In genomic region chr4:140744654-140745053, GRCm38 (mm10) we compare ENCODE assay signal across 10 mouse cellular contexts. TPM values are rescaled to one million over a fixed set of nuclear protein-coding genes. Genes with fewer than 3 reads are reported as not detected.
DNase-seq lines count a peak whose midpoint lies in the region; ATAC-seq lines count a peak whose summit lies in the region.
"Had no signal": no experiment of that assay in that cellular context is flagged by ENCODE, and none has a peak within 500 bp of the region (broad histone marks: within the 10 kb centered on the region; RNA-seq: fewer than 3 reads in every experiment).

No protein-coding gene starts in this region.

- H3K4me2 ChIP-seq in heart, embryonic 12.5 days: no peak overlapping the region
- H3K4me2 ChIP-seq: embryonic facial prominence, embryonic 12.5 days had no signal

- H3K4me3 ChIP-seq in heart, embryonic 12.5 days: no peak overlapping the region
- no peak overlapping the region for H3K4me3 ChIP-seq in embryonic facial prominence, embryonic 10.5 days
- H3K4me3 ChIP-seq: embryonic facial prominence, embryonic 12.5 days had no signal

- intact Hi-C loops in heart, postnatal 10 days (cut with DNase I): no loop called here

- no peak overlapping the region for H3K9ac ChIP-seq in heart, embryonic 12.5 days
- H3K9ac ChIP-seq: embryonic facial prominence, embryonic 12.5 days had no signal

- no peak overlapping the region for H3K27ac ChIP-seq in heart, embryonic 12.5 days (ENCODE audit: poor library complexity, severe bottlenecking)
- no peak overlapping the region for H3K27ac ChIP-seq in embryonic facial prominence, embryonic 10.5 days (replicated peaks)
- H3K27ac ChIP-seq: embryonic facial prominence, embryonic 12.5 days had no signal

- no peaks in the 10 kb centered on the region for H3K9me3 ChIP-seq in heart, embryonic 12.5 days (replicated peaks)
- H3K9me3 ChIP-seq in embryonic facial prominence, embryonic 10.5 days: no peaks in the 10 kb centered on the region
- H3K9me3 ChIP-seq: embryonic facial prominence, embryonic 12.5 days had no signal

- 20% methylated on average over 3 of the region's 3 CpGs for WGBS in heart, embryonic 12.5 days
- WGBS in embryonic facial prominence, embryonic 10.5 days: 27% methylated on average over 3 of the region's 3 CpGs

- H3K4me1 ChIP-seq in heart, embryonic 12.5 days (replicated peaks): peaks cover 24% of the 10 kb centered on the region
- peaks cover 29% of the 10 kb centered on the region for H3K4me1 ChIP-seq in embryonic facial prominence, embryonic 10.5 days
- H3K4me1 ChIP-seq: embryonic facial prominence, embryonic 12.5 days had no signal

- DNase-seq in heart, postnatal 10 days: peak; percentile 43 to 66
- peak; percentile 72 to 77 for DNase-seq in B cell, adult 2 months
- DNase-seq in adrenal gland, adult 2 months: peak; percentile 58
- peak; percentile 55 for DNase-seq in embryonic facial prominence, embryonic 10.5 days (ENCODE audit: low spot score)
- peak; percentile 30 to 50 for DNase-seq in layer of hippocampus, postnatal 36 days
- DNase-seq in retina, postnatal 7 days (ENCODE audit: low read depth, low spot score): peak; percentile 61

- H3K27me3 ChIP-seq in heart, embryonic 12.5 days (replicated peaks): peaks cover 6% of the 10 kb centered on the region; the same call in 1 of the 2 replicates
- H3K27me3 ChIP-seq in embryonic facial prominence, embryonic 10.5 days (replicated peaks; ENCODE audit: low read depth, poor library complexity, severe bottlenecking): peaks cover 15% of the 10 kb centered on the region
- H3K27me3 ChIP-seq: embryonic facial prominence, embryonic 12.5 days had no signal

- no peaks in the 10 kb centered on the region for H3K36me3 ChIP-seq in heart, embryonic 12.5 days
- H3K36me3 ChIP-seq in embryonic facial prominence, embryonic 10.5 days (replicated peaks): no peaks in the 10 kb centered on the region
- H3K36me3 ChIP-seq: embryonic facial prominence, embryonic 12.5 days had no signal

- ATAC-seq in heart, embryonic 12.5 days (ENCODE audit: insufficient number of reproducible peaks, low FRiP score): no peak
- ATAC-seq in activated CD4-positive, CD25-positive, alpha-beta regulatory T cell, adult 4 months: no peak

RNA-seq across cellular contexts. Expression of gene Padi6, which starts 2.2 kb away (rescaled TPM):
- total RNA-seq in heart, postnatal 10 days (2021): not detected
- not detected in 2 replicates for polyA plus RNA-seq in heart, embryonic 12.5 days (2016; fragmentation: Nextera tagmentation; extraction: Ambion mirVana)
- total RNA-seq in adrenal gland, adult 2 months (2021): not detected
- not detected in 2 replicates for polyA plus RNA-seq in adrenal gland, adult 2 months (2012; rRNA removed)
- polyA plus RNA-seq in embryonic facial prominence, embryonic 10.5 days (2016; fragmentation: Nextera tagmentation; extraction: Ambion mirVana): not detected in 2 replicates
- not detected for total RNA-seq in layer of hippocampus, postnatal 36 days (2021)
- polyA plus RNA-seq in activated CD4-positive, CD25-positive, alpha-beta regulatory T cell, adult 4 months (2017; shearing (Covaris generic)): not detected
- polyA plus RNA-seq: embryonic facial prominence, embryonic 12.5 days; limb, embryonic 14.5 days had no signal

RNA-seq across cellular contexts. Expression of gene Padi4, which starts 29.4 kb away (rescaled TPM):
- under 1 TPM; 0.40 to 0.48 TPM for total RNA-seq in heart, postnatal 10 days (2021)
- polyA plus RNA-seq in heart, embryonic 12.5 days (2016; fragmentation: Nextera tagmentation; extraction: Ambion mirVana): 2.1 and 2.5 TPM in 2 replicates
- 1 to 10 TPM in 1 of 2 experiments, under 1 TPM in 1; 0.62 to 1.8 TPM for total RNA-seq in adrenal gland, adult 2 months (2021)
- polyA plus RNA-seq in adrenal gland, adult 2 months (2012; rRNA removed): 0.76 and 0.99 TPM in 2 replicates
- 0.30 and 0.49 TPM in 2 replicates for polyA plus RNA-seq in embryonic facial prominence, embryonic 10.5 days (2016; fragmentation: Nextera tagmentation; extraction: Ambion mirVana)
- total RNA-seq in layer of hippocampus, postnatal 36 days (2021): not detected
- under 1 TPM in 1 of 2 experiments, not detected in 1; 0.56 TPM for polyA plus RNA-seq in activated CD4-positive, CD25-positive, alpha-beta regulatory T cell, adult 4 months (2017; shearing (Covaris generic))
- polyA plus RNA-seq: embryonic facial prominence, embryonic 12.5 days had no signal

RNA-seq across cellular contexts. Expression of gene Rcc2, which starts 44.3 kb away (rescaled TPM):
- 10 to 100 TPM; 31.8 to 36.0 TPM for total RNA-seq in heart, postnatal 10 days (2021)
- 38.5 and 40.6 TPM in 2 replicates for polyA plus RNA-seq in heart, embryonic 12.5 days (2016; fragmentation: Nextera tagmentation; extraction: Ambion mirVana)
- total RNA-seq in adrenal gland, adult 2 months (2021): 10 to 100 TPM; 62.7 to 64.2 TPM
- polyA plus RNA-seq in adrenal gland, adult 2 months (2012; rRNA removed): 43.1 and 50.1 TPM in 2 replicates
- polyA plus RNA-seq in embryonic facial prominence, embryonic 10.5 days (2016; fragmentation: Nextera tagmentation; extraction: Ambion mirVana): 54.4 and 59.8 TPM in 2 replicates
- total RNA-seq in layer of hippocampus, postnatal 36 days (2021): 10 to 100 TPM; 87.9 to 90.7 TPM
- polyA plus RNA-seq in activated CD4-positive, CD25-positive, alpha-beta regulatory T cell, adult 4 months (2017; shearing (Covaris generic)): 10 to 100 TPM; 17.6 to 22.8 TPM
